Comparison of ENCODE assay signal across 8 mouse cellular contexts in the genomic region with DNA sequence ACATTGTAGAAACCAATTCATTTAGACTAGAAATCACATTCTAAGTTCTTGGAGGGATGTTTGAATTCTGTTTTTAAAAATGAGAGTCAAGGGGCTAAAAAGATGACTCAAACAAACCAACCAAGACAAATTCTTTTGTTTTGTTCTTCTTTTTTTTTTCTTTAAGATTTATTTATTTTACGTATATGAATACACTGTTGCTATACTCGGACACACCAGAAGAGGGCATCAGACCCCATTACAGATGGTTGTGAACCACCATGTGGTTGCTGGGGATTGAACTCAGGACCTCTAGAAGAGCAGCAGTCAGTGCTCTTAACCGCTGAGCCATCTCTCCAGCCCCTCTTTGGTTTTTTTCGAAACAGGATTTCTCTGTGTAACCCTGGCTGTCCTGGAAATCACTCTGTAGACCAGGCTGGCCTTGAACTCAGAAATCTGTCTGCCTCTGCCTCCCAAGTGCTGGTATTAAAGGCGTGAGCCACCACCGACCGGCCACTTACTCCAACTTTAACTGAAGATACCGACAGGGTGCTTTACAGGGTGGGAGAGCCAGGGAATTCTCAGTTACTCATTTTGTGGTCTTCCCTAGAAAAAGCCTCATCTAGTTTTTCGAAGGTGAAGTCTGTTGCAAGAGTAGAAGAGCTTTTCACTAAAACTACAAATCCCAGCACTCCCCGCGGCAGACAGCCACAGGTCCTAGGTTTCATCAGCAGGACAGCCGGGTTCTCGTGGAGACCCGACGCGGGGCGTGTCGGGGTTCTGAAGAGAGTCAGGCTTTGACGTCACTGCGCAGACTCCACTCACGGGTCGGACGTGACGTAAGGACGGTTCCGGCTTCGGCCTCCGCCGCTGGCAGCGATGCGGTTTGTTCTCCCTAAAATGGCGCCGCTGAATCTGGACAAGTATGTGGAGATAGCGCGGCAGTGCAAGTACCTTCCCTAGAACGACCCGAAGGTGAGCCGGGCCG. TPM values are rescaled to one million over a fixed set of nuclear protein-coding genes. Genes with fewer than 3 reads are reported as not detected.
A peak's percentile ranks its signal among the peaks of the same experiment; 100 is the strongest.
DNase-seq lines count a peak whose midpoint lies in the region; ATAC-seq and TF ChIP-seq lines count a peak whose summit lies in the region.

No protein-coding gene starts in this region.

- peaks cover 38% of the 10 kb centered on the region for H3K36me3 ChIP-seq in E14TG2a.4 (ENCODE audit: insufficient read depth, low read length)
- peaks cover 8% of the 10 kb centered on the region; the same call in 1 of the 2 replicates for H3K36me3 ChIP-seq in forebrain, embryonic 12.5 days (replicated peaks)
- 0 out of 2 replicates have a peak, but pooled peaks cover 11% of the 10 kb centered on the region for H3K36me3 ChIP-seq in heart, postnatal 0 days (replicated peaks; ENCODE audit: control insufficient read depth, insufficient read depth, low read length)
- peaks cover 16% of the 10 kb centered on the region for H3K36me3 ChIP-seq in liver, embryonic 16.5 days (ENCODE audit: control insufficient read depth, insufficient read depth)
- peaks cover 11% of the 10 kb centered on the region for H3K36me3 ChIP-seq in neural tube, embryonic 13.5 days
- no peaks in the 10 kb centered on the region; the same call in 1 of the 2 replicates for H3K36me3 ChIP-seq in testis, adult 2 months (ENCODE audit: control insufficient read depth, insufficient read depth, low read length)

- peak overlapping the region; percentile 88 for H3K27ac ChIP-seq in forebrain, embryonic 12.5 days
- peak overlapping the region; percentile 98 for H3K27ac ChIP-seq in heart, postnatal 0 days (ENCODE audit: low read depth)
- peak overlapping the region; percentile 93 for H3K27ac ChIP-seq in liver, embryonic 16.5 days (ENCODE audit: low read length)
- peak overlapping the region; percentile 92 for H3K27ac ChIP-seq in neural tube, embryonic 13.5 days (replicated peaks)
- H3K27ac ChIP-seq in testis, adult 2 months (ENCODE audit: control insufficient read depth, insufficient read depth, low read depth, low read length): peak overlapping the region; percentile 87

- peaks cover 55% of the 10 kb centered on the region for H3K4me1 ChIP-seq in E14TG2a.4 (replicated peaks; ENCODE audit: low read depth, low read length)
- H3K4me1 ChIP-seq in forebrain, embryonic 12.5 days: peaks cover 17% of the 10 kb centered on the region
- peaks cover 26% of the 10 kb centered on the region for H3K4me1 ChIP-seq in heart, postnatal 0 days (ENCODE audit: control insufficient read depth, insufficient read depth)
- H3K4me1 ChIP-seq in liver, embryonic 16.5 days (ENCODE audit: control insufficient read depth, low read depth, low read length): peaks cover 42% of the 10 kb centered on the region
- H3K4me1 ChIP-seq in neural tube, embryonic 13.5 days (replicated peaks): peaks cover 30% of the 10 kb centered on the region
- peaks cover 10% of the 10 kb centered on the region for H3K4me1 ChIP-seq in testis, adult 2 months (ENCODE audit: control insufficient read depth, insufficient read depth, low read length)

- H3K4me2 ChIP-seq in forebrain, embryonic 12.5 days: peak overlapping the region; percentile 75
- peak overlapping the region; percentile 76 for H3K4me2 ChIP-seq in heart, postnatal 0 days (ENCODE audit: low read depth, low read length)
- H3K4me2 ChIP-seq in liver, embryonic 16.5 days (ENCODE audit: low read depth, low read length): peak overlapping the region; percentile 18
- peak overlapping the region; percentile 81; the same call in 1 of the 2 replicates for H3K4me2 ChIP-seq in neural tube, embryonic 13.5 days

- ATAC-seq in forebrain, embryonic 12.5 days (ENCODE audit: low FRiP score): peak; percentile 98
- peak; percentile 98 for ATAC-seq in heart, postnatal 0 days (ENCODE audit: insufficient read depth, low read depth)
- ATAC-seq in liver, embryonic 16.5 days (ENCODE audit: low read depth): peak; percentile 86
- ATAC-seq in neural tube, embryonic 13.5 days (ENCODE audit: low read depth): peak; percentile 98

- peak overlapping the region; percentile 92 for H3K4me3 ChIP-seq in E14TG2a.4 (replicated peaks; ENCODE audit: low read length)
- H3K4me3 ChIP-seq in forebrain, embryonic 12.5 days (replicated peaks): peak overlapping the region; percentile 69
- H3K4me3 ChIP-seq in heart, postnatal 0 days (ENCODE audit: low read depth, low read length): peak overlapping the region; percentile 83
- peak overlapping the region; percentile 74 for H3K4me3 ChIP-seq in liver, embryonic 16.5 days (ENCODE audit: low read depth, low read length)
- H3K4me3 ChIP-seq in neural tube, embryonic 13.5 days: peak overlapping the region; percentile 67
- peak overlapping the region; percentile 87 for H3K4me3 ChIP-seq in testis, adult 2 months (ENCODE audit: control insufficient read depth, low read depth, low read length)

- WGBS in forebrain, embryonic 12.5 days: 6% methylated on average over 39 of the region's 39 CpGs
- WGBS in heart, postnatal 0 days: 5% methylated on average over 39 of the region's 39 CpGs
- WGBS in liver, embryonic 16.5 days (ENCODE audit: insufficient replicate concordance): 5% methylated on average over 39 of the region's 39 CpGs
- 5% methylated on average over 39 of the region's 39 CpGs for WGBS in neural tube, embryonic 13.5 days

- no peaks in the 10 kb centered on the region for H3K27me3 ChIP-seq in E14TG2a.4 (ENCODE audit: insufficient read depth, low read length)
- no peaks in the 10 kb centered on the region for H3K27me3 ChIP-seq in forebrain, embryonic 12.5 days
- H3K27me3 ChIP-seq in heart, postnatal 0 days (ENCODE audit: control insufficient read depth, insufficient read depth, low read length): no peaks in the 10 kb centered on the region
- H3K27me3 ChIP-seq in liver, embryonic 16.5 days (ENCODE audit: control insufficient read depth, insufficient read depth, low read depth, low read length): no peaks in the 10 kb centered on the region
- H3K27me3 ChIP-seq in neural tube, embryonic 13.5 days: no peaks in the 10 kb centered on the region
- no peaks in the 10 kb centered on the region for H3K27me3 ChIP-seq in testis, adult 2 months (ENCODE audit: control insufficient read depth, insufficient read depth, low read length)

- TF ChIP-seq EP300 in heart, postnatal 0 days (IDR thresholded peaks at IDR 0.05; ENCODE audit: low read depth): 0 out of 2 replicates have a peak, but pooled peaks have one; percentile 35

- H3K9me3 ChIP-seq in E14TG2a.4 (ENCODE audit: low read length): no peaks in the 10 kb centered on the region
- no peaks in the 10 kb centered on the region for H3K9me3 ChIP-seq in forebrain, embryonic 12.5 days
- H3K9me3 ChIP-seq in heart, postnatal 0 days (replicated peaks; ENCODE audit: control insufficient read depth, low read length): no peaks in the 10 kb centered on the region
- H3K9me3 ChIP-seq in liver, embryonic 16.5 days (replicated peaks; ENCODE audit: control insufficient read depth, low read length): no peaks in the 10 kb centered on the region
- H3K9me3 ChIP-seq in neural tube, embryonic 13.5 days: no peaks in the 10 kb centered on the region

- TF ChIP-seq POLR2A in testis, adult 2 months (IDR thresholded peaks at IDR 0.05; ENCODE audit: control insufficient read depth, low read depth, low read length): peak; percentile 99

- TF ChIP-seq CTCF in E14TG2a.4 (conservative IDR thresholded peaks at IDR 0.05; ENCODE audit: low read length): peak; percentile 58
- no peak for TF ChIP-seq CTCF in heart, postnatal 0 days (IDR thresholded peaks at IDR 0.05; ENCODE audit: low read depth)
- no peak for TF ChIP-seq CTCF in testis, adult 2 months (IDR thresholded peaks at IDR 0.05; ENCODE audit: control insufficient read depth, insufficient read depth, insufficient replicate concordance, low read depth, low read length)

- peak; percentile 99 for DNase-seq in c-Kit-positive CD71-positive TER-119-positive erythroid progenitor cells, embryonic 14.5 days (ENCODE audit: low spot score)
- DNase-seq in heart, postnatal 0 days (ENCODE audit: low spot score): peak; percentile 99
- peak; percentile 98 for DNase-seq in kidney, postnatal 4 days

- peak overlapping the region; percentile 73 for H3K9ac ChIP-seq in forebrain, embryonic 12.5 days
- peak overlapping the region; percentile 83 for H3K9ac ChIP-seq in heart, postnatal 0 days (replicated peaks; ENCODE audit: low read depth, low read length)
- peak overlapping the region; percentile 90 for H3K9ac ChIP-seq in liver, embryonic 16.5 days (ENCODE audit: low read depth, low read length)
- peak overlapping the region; percentile 82 for H3K9ac ChIP-seq in neural tube, embryonic 13.5 days

RNA-seq across cellular contexts. Expression of a gene that starts 2.1 kb away (rescaled TPM):
- 23.3 and 23.4 TPM in 2 replicates for polyA plus RNA-seq in forebrain, embryonic 12.5 days (2016; fragmentation: Nextera tagmentation; extraction: Ambion mirVana)
- total RNA-seq in heart, postnatal 0 days (2014; rRNA removed; ENCODE audit: low replicate concordance): 18.6 and 31.0 TPM in 2 replicates
- 20.1 and 22.1 TPM in 2 replicates for polyA plus RNA-seq in heart, postnatal 0 days (2015; fragmentation: Nextera tagmentation; extraction: Ambion mirVana)
- polyA plus RNA-seq in liver, embryonic 16.5 days (2015; fragmentation: Nextera tagmentation; extraction: Ambion mirVana): 17.3 and 22.5 TPM in 2 replicates
- polyA plus RNA-seq in neural tube, embryonic 13.5 days (2015; fragmentation: Nextera tagmentation; extraction: Ambion mirVana): 25.7 and 27.1 TPM in 2 replicates
- polyA plus RNA-seq in testis, adult 2 months (2012; rRNA removed): 431 and 458 TPM in 2 replicates

RNA-seq across cellular contexts. Expression of a gene that starts 24.3 kb away (rescaled TPM):
- 83.9 and 90.2 TPM in 2 replicates for polyA plus RNA-seq in forebrain, embryonic 12.5 days (2016; fragmentation: Nextera tagmentation; extraction: Ambion mirVana)
- total RNA-seq in heart, postnatal 0 days (2014; rRNA removed; ENCODE audit: low replicate concordance): 73.8 and 75.8 TPM in 2 replicates
- 51.9 and 52.3 TPM in 2 replicates for polyA plus RNA-seq in heart, postnatal 0 days (2015; fragmentation: Nextera tagmentation; extraction: Ambion mirVana)
- polyA plus RNA-seq in liver, embryonic 16.5 days (2015; fragmentation: Nextera tagmentation; extraction: Ambion mirVana): 51.0 and 52.9 TPM in 2 replicates
- polyA plus RNA-seq in neural tube, embryonic 13.5 days (2015; fragmentation: Nextera tagmentation; extraction: Ambion mirVana): 76.6 and 80.1 TPM in 2 replicates
- 13.0 and 14.9 TPM in 2 replicates for polyA plus RNA-seq in testis, adult 2 months (2012; rRNA removed)

RNA-seq across cellular contexts. Expression of a gene that starts 30.0 kb away (rescaled TPM):
- 571 and 599 TPM in 2 replicates for polyA plus RNA-seq in forebrain, embryonic 12.5 days (2016; fragmentation: Nextera tagmentation; extraction: Ambion mirVana)
- 160 and 175 TPM in 2 replicates for total RNA-seq in heart, postnatal 0 days (2014; rRNA removed; ENCODE audit: low replicate concordance)
- 348 and 437 TPM in 2 replicates for polyA plus RNA-seq in heart, postnatal 0 days (2015; fragmentation: Nextera tagmentation; extraction: Ambion mirVana)
- 538 and 557 TPM in 2 replicates for polyA plus RNA-seq in liver, embryonic 16.5 days (2015; fragmentation: Nextera tagmentation; extraction: Ambion mirVana)
- 505 and 686 TPM in 2 replicates for polyA plus RNA-seq in neural tube, embryonic 13.5 days (2015; fragmentation: Nextera tagmentation; extraction: Ambion mirVana)
- polyA plus RNA-seq in testis, adult 2 months (2012; rRNA removed): 587 and 750 TPM in 2 replicates

RNA-seq across cellular contexts. Expression of a gene that starts 31.0 kb away (rescaled TPM):
- polyA plus RNA-seq in forebrain, embryonic 12.5 days (2016; fragmentation: Nextera tagmentation; extraction: Ambion mirVana): not detected in 2 replicates
- total RNA-seq in heart, postnatal 0 days (2014; rRNA removed; ENCODE audit: low replicate concordance): not detected in 2 replicates
- polyA plus RNA-seq in heart, postnatal 0 days (2015; fragmentation: Nextera tagmentation; extraction: Ambion mirVana): not detected in 2 replicates
- not detected in 2 replicates for polyA plus RNA-seq in liver, embryonic 16.5 days (2015; fragmentation: Nextera tagmentation; extraction: Ambion mirVana)
- not detected in 2 replicates for polyA plus RNA-seq in neural tube, embryonic 13.5 days (2015; fragmentation: Nextera tagmentation; extraction: Ambion mirVana)
- not detected in 2 replicates for polyA plus RNA-seq in testis, adult 2 months (2012; rRNA removed)

RNA-seq across cellular contexts. Expression of a gene that starts 46.8 kb away (rescaled TPM):
- polyA plus RNA-seq in forebrain, embryonic 12.5 days (2016; fragmentation: Nextera tagmentation; extraction: Ambion mirVana): 123 and 134 TPM in 2 replicates
- 29.7 and 36.1 TPM in 2 replicates for total RNA-seq in heart, postnatal 0 days (2014; rRNA removed; ENCODE audit: low replicate concordance)
- 34.1 and 43.4 TPM in 2 replicates for polyA plus RNA-seq in heart, postnatal 0 days (2015; fragmentation: Nextera tagmentation; extraction: Ambion mirVana)
- polyA plus RNA-seq in liver, embryonic 16.5 days (2015; fragmentation: Nextera tagmentation; extraction: Ambion mirVana): 91.2 and 94.6 TPM in 2 replicates
- 119 and 120 TPM in 2 replicates for polyA plus RNA-seq in neural tube, embryonic 13.5 days (2015; fragmentation: Nextera tagmentation; extraction: Ambion mirVana)
- polyA plus RNA-seq in testis, adult 2 months (2012; rRNA removed): 19.0 and 19.2 TPM in 2 replicates

Comparison
In these comparisons a context has a peak if more than half of its experiments do, and no peak if none do; other contexts are left out.
1. Peak in every context shown above with its lines: DNase-seq, ATAC-seq, H3K4me3 ChIP-seq and H3K27ac ChIP-seq.
2. H3K4me2 ChIP-seq: peak in every context shown above with its lines; median percentile 81 in neural tube, embryonic 13.5 days; 76 in heart, postnatal 0 days; 75 in forebrain, embryonic 12.5 days; 18 in liver, embryonic 16.5 days.
3. RNA of a gene that starts 2.1 kb away (polyA plus RNA-seq): 431 to 458 TPM in testis, adult 2 months; 25.7 to 27.1 TPM in neural tube, embryonic 13.5 days, 23.3 to 23.4 TPM in forebrain, embryonic 12.5 days, 20.1 to 22.1 TPM in heart, postnatal 0 days and 17.3 to 22.5 TPM in liver, embryonic 16.5 days; every median in the first group is over 10 times any median in the second.